Mouse (Mus musculus) heart, embryonic 15.5 days (tissue): Measurements from ENCODE around the gene Oasl1. TPM values are rescaled to one million over a fixed set of nuclear protein-coding genes. Genes with fewer than 3 reads are reported as not detected.

ENCODE experiments used
- ATAC-seq: fragments of 200-750 bp; cut with Nextera tagmentation; replicated peaks from 2 replicates; pipeline ENCODE4 v1.8.0; 2017; ENCODE audit warnings: low read depth, moderate TSS enrichment; ENCODE audit not compliant: insufficient number of reproducible peaks, insufficient read depth, low FRiP score
- H3K27ac ChIP-seq: fragments of 300-500 bp; sonication (generic); 2 replicates; pipeline ENCODE4 v1.5.1; 2015; ENCODE audit warnings: mild to moderate bottlenecking, inconsistent platforms
- H3K27me3 ChIP-seq: fragments of 300-500 bp; sonication (generic); 2 replicates; pipeline ENCODE4 v1.6.1; 2015; ENCODE audit warnings: inconsistent platforms
- H3K36me3 ChIP-seq: fragments of 300-500 bp; sonication (generic); 2 replicates; pipeline ENCODE4 v1.6.1; 2015; ENCODE audit warnings: mild to moderate bottlenecking, inconsistent platforms
- H3K4me1 ChIP-seq: fragments of 300-500 bp; sonication (generic); replicated peaks from 2 replicates; pipeline ENCODE4 v1.6.1; 2015; ENCODE audit warnings: inconsistent platforms
- H3K4me2 ChIP-seq: fragments of 300-500 bp; sonication (generic); 2 replicates; pipeline ENCODE4 v1.6.1; 2015; ENCODE audit warnings: inconsistent platforms, mild to moderate bottlenecking, moderate library complexity
- H3K4me3 ChIP-seq: fragments of 300-500 bp; sonication (generic); 2 replicates; pipeline ENCODE4 v1.5.1; 2015; ENCODE audit warnings: mild to moderate bottlenecking, inconsistent platforms
- H3K9ac ChIP-seq: fragments of 300-500 bp; sonication (generic); 2 replicates; pipeline ENCODE4 v1.6.1; 2015; ENCODE audit warnings: mild to moderate bottlenecking, inconsistent platforms
- H3K9me3 ChIP-seq: fragments of 300-500 bp; sonication (generic); replicated peaks from 2 replicates; pipeline ENCODE4 v1.6.1; 2016; ENCODE audit warnings: inconsistent platforms
- WGBS: fragments of 180-500 bp; shearing (Covaris S2); methylation state at CpG from one replicate; pipeline ENCODE4 v1.1.7; 2015; ENCODE audit warnings: mixed read lengths; 5-methylcytosine and 5-hydroxymethylcytosine counted together
- polyA plus RNA-seq: library from polyadenylated mRNA; unstranded; fragments of >200 nt; fragmentation: Nextera tagmentation; extraction: Ambion mirVana; gene quantifications from 2 replicates; pipeline ENCODE4 v1.2.1, GENCODE M21; 2015

The Oasl1 gene
- polyA plus RNA-seq, 1 experiment from 2014 or later, result 0.63 TPM

DNA sequence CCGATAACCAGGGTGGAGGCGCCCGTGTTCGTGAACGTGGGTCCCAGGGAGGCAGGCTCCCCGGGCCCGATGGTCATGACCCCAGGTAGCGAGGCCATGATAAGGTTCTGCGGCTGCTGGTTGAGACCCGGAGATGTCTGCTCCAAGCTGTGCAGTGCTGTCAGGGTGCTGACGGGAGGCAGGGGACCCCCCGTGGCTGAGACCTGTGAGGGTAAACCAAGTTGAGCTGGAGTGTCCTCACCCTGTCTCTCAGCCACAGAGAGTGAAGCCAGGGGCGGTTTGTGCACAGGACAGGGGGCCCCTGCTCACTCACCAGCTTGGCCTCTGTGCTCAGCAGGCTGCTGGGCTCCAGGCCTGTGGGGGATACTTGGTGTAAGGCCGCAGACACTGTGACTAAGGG is 30.3 kb downstream of the Oasl1 start:
- no peaks in the 10 kb centered on the region for H3K27me3 ChIP-seq
- H3K4me2 ChIP-seq, result no peak overlapping the region
- no peaks in the 10 kb centered on the region for H3K9me3 ChIP-seq
- peaks cover 3% of the 10 kb centered on the region; the same call in 1 of the 2 replicates for H3K36me3 ChIP-seq
- ATAC-seq, result no peak
- H3K9ac ChIP-seq, result no peak overlapping the region
- WGBS, result 70% methylated on average over 14 of the region's 14 CpGs
- H3K4me1 ChIP-seq, result peaks cover 11% of the 10 kb centered on the region
- H3K4me3 ChIP-seq, result no peak overlapping the region
- H3K27ac ChIP-seq, result no peak overlapping the region

DNA sequence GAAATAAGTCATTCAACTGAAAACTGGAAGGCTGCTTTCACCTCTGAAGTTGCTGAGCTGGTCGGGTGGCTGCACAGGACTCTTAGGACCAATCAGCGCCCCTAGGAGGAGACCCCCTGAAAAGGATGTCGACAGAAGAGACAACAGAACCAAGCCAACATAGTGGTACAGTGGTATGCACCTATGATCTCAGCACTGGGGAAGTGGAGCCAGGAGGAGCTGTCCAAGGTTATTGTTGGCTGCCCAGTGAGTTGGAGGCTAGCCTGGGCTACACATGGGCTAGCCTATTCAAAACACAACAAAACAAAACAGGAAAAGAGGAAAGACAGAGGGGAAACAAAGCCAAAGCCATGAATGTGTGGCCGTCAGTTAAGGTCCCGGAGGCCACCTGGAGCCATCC is 35.0 kb downstream of the Oasl1 start:
- Histone ChIP-seq H3K4me3 (no peak overlapping the region), H3K9me3 (no peaks in the 10 kb centered on the region), H3K27me3 (no peaks in the 10 kb centered on the region), H3K27ac (no peak overlapping the region), H3K9ac (no peak overlapping the region), H3K36me3 (no peaks in the 10 kb centered on the region), H3K4me2 (no peak overlapping the region), H3K4me1 (no peaks in the 10 kb centered on the region)
- no peak for ATAC-seq
- 75% methylated on average over 5 of the region's 5 CpGs for WGBS

DNA sequence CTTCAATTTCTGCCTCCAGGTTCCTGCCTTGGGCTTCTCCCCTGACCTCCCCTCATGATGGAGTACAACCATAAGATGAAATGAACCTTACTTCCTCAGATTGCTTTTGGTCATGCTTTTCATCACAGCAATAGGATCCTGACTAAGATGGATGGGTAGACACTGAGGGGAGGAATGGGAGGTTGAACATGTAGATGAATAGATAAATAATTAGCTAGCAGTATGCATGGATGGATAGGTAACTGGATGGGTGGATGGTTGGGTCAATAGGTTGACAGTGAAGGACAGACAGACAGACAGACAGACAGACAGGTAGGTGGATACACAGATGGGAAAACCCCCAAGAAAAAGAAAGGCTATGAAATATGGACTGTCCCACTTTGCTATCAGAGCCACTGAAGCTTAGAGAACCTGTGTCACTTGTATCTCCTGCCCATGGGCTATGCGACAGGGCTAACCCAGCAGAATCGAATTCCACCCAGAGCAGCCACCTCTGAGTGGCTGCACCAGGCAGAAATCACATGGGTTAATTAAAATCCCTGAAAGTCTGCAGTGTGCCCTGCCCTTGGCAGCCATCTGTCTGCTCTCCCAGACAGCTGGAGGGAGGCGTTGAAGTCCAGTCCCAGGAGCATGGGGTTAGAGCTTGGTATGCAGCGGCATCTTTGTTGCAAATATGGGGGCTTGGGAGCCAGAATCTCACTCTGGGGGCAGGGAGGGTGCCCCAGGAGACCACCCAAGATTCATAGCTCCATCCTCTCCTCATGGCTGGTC is 38.7 kb downstream of the Oasl1 start:
- H3K9ac ChIP-seq, result no peak overlapping the region
- H3K27me3 ChIP-seq, result 0 out of 2 replicates have a peak, but pooled peaks cover 4% of the 10 kb centered on the region
- H3K27ac ChIP-seq, result no peak overlapping the region
- no peak; the same call in 1 of the 2 replicates for ATAC-seq
- H3K4me1 ChIP-seq, result peaks cover 16% of the 10 kb centered on the region
- no peak overlapping the region for H3K4me3 ChIP-seq
- no peaks in the 10 kb centered on the region for H3K36me3 ChIP-seq
- H3K9me3 ChIP-seq, result no peaks in the 10 kb centered on the region
- H3K4me2 ChIP-seq, result no peak overlapping the region
- 40% methylated on average over 4 of the region's 4 CpGs for WGBS

DNA sequence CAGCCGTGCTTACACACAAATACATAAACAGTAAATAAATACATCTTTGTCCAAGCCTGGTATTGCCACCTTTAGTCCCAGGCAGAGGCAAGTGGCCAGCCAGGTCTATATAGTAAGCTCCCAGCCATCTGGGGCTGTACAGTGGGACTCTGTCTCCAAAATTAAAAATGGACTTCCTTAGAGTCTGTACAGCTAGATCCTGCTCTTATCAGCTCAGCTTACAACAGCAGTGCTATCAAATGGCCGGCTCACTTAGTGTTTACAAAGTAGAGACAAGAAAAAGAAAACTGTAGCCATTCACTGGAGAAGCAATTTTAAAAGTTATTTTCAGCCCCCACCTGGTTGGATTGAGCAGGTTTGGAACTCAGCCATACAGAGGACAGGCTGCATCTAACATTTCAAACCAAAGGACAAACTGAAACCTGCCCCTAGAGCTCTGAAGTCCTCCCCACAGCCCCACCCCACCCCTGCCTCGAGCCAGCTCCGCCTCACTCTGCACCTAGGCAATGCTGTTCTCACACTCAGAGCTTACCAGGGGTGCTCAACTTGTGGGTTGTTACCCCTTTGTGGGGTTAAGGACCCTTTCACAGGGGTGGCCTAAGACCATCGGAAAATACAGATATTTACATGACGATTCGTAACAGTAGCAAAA is 41.4 kb downstream of the Oasl1 start:
- peak overlapping the region; percentile 24 for H3K27ac ChIP-seq
- no peaks in the 10 kb centered on the region for H3K9me3 ChIP-seq
- no peaks in the 10 kb centered on the region for H3K36me3 ChIP-seq
- H3K4me2 ChIP-seq, result peak overlapping the region; percentile 14; the same call in 1 of the 2 replicates
- peaks cover 21% of the 10 kb centered on the region for H3K4me1 ChIP-seq
- peaks cover 29% of the 10 kb centered on the region for H3K27me3 ChIP-seq
- no peak overlapping the region for H3K4me3 ChIP-seq
- H3K9ac ChIP-seq, result 0 out of 2 replicates have a peak overlapping the region, but pooled peaks have one; percentile 29
- no peak for ATAC-seq
- WGBS, result 47% methylated on average over 7 of the region's 7 CpGs

DNA sequence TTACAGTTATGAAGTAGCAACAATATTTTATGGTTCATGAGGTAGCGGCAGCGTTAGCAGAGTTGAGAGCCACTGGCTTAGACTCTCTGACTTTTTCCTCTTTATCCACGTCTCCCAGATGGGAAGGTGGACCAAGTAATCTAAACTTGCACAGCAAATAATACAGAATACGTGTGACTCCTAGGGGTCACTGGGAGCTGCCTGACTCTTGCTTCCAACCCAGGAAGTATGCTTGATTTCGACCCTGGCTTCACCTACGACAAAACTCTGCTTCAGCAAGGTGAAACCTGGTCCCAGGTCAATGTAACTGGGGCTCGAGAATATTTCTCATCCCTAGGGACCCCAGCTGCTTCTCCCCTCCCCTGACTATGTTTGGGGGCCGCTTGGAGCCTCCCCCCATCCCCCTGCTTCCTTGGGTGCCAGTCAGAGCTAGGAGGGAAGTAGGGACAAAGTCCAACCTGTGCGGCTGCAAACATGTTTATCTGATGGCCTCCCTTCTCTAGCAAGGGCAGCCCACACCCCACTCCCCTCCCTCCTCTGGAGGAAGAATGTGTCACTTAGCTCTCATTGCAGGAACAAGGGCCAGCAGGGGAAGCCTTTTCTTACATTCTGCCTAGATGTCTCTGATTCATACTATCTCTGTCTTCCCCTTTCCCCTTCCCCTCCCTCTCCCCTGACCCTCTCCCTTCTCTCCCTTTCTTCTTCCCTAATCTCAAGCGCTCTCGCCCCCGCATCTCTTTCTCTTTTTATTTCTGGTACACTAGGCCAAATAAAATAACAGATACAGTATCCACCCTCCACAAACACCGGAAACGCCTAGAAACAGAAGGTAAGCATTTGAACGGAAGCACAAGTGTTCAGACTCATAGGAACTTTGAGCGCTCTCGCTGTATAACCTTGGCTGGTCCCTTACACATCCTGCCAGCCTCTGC is 42.2 kb downstream of the Oasl1 start:
- H3K9ac ChIP-seq, result no peak overlapping the region
- no peaks in the 10 kb centered on the region for H3K9me3 ChIP-seq
- H3K4me1 ChIP-seq, result peaks cover 21% of the 10 kb centered on the region
- peaks cover 37% of the 10 kb centered on the region for H3K27me3 ChIP-seq
- 0 out of 2 replicates have a peak overlapping the region, but pooled peaks have one; percentile 14 for H3K4me2 ChIP-seq
- no peaks in the 10 kb centered on the region for H3K36me3 ChIP-seq
- no peak for ATAC-seq
- peak overlapping the region; percentile 24; the same call in 1 of the 2 replicates for H3K27ac ChIP-seq
- 47% methylated on average over 17 of the region's 17 CpGs for WGBS
- H3K4me3 ChIP-seq, result no peak overlapping the region

DNA sequence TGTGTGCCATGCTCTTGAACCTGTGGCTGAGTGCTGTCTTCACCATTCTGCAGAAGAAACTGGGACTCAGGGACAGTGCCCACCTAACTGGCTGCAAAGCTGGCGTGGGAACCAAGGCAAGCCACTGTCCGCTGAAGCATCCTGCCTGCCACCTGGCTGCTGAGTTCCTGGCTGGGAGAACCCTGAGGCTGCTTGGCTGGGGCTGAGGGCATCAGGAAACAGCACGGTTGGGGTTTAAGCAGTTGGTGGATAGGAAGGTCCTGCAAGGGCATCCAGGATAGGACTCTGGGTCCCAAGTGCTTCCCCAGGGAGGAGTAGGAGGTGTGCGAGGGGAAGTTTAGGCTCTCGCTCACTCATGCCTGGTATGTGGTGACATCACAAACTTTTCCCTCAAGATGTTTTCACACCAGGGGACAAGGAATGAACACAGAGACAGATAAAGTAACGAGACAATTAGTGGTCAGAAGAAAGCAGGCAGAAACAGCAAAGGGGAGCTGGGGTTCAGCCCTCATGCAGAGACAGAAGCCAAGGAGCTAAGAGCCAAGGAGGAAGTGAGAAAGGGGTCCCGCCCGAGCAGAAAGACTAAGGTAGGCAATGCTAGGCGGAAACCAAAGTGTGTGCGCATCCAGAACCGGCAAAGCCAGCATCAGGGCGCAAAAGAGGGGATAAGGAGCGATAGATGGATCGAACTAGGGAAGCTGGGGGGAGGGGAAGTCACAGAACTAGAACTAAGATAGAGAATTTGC is 44.7 kb downstream of the Oasl1 start:
- H3K27me3 ChIP-seq, result peaks cover 38% of the 10 kb centered on the region
- no peak for ATAC-seq
- H3K36me3 ChIP-seq, result no peaks in the 10 kb centered on the region
- H3K4me3 ChIP-seq, result no peak overlapping the region
- no peaks in the 10 kb centered on the region for H3K9me3 ChIP-seq
- no peak overlapping the region for H3K9ac ChIP-seq
- no peak overlapping the region for H3K4me2 ChIP-seq
- H3K4me1 ChIP-seq, result peaks cover 21% of the 10 kb centered on the region
- H3K27ac ChIP-seq, result no peak overlapping the region
- WGBS, result 32% methylated on average over 14 of the region's 14 CpGs

DNA sequence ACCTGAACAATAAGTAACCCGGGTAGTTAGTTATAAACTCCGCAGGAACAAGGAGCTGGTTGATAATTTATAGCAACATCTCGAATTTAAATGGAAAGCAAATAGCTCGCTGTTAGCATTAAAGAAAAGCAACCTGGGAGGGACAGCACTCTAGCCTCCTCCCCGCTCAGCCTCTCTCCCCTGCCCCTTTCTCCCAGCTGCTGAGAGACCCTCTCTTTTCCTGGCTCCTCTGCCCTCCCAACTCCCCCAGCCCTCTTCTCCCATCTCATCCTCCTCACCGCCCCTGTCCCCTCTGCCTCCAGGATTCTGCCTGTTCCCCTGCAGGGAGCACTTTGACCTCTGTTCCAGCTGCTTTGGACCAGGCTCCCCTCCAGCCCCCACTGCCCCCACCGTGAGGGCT is 45.6 kb downstream of the Oasl1 start:
- Histone ChIP-seq H3K4me2 (no peak overlapping the region), H3K27ac (no peak overlapping the region), H3K9me3 (no peaks in the 10 kb centered on the region), H3K9ac (no peak overlapping the region), H3K4me1 (peaks cover 21% of the 10 kb centered on the region), H3K27me3 (peaks cover 38% of the 10 kb centered on the region), H3K36me3 (no peaks in the 10 kb centered on the region), H3K4me3 (no peak overlapping the region)
- WGBS, result 35% methylated on average over 7 of the region's 7 CpGs
- no peak for ATAC-seq

DNA sequence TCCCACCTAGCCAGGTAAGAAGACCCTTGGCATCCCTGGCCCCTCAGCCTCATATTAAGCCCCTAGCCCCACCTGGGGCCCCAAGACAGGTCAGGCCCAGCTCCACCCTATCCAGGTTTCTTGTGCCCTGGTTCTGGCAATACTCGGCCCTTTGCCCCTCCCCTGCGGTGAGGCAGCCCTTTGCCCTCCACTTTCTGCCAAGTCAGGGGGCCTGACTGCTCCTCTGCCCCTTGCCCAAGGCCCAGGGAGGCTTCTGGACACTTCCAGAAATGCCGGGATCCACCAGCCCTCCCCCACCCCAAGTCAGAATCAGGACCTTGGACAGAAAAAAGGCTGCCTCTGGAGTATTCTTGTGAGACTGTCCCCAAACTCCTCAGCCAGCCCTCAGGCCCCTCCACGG is 46.0 kb downstream of the Oasl1 start:
- whole genome bisulfite sequencing, result 14% methylated on average over 4 of the region's 4 CpGs
- no peaks in the 10 kb centered on the region for H3K36me3 ChIP-seq
- no peak for ATAC-seq

DNA sequence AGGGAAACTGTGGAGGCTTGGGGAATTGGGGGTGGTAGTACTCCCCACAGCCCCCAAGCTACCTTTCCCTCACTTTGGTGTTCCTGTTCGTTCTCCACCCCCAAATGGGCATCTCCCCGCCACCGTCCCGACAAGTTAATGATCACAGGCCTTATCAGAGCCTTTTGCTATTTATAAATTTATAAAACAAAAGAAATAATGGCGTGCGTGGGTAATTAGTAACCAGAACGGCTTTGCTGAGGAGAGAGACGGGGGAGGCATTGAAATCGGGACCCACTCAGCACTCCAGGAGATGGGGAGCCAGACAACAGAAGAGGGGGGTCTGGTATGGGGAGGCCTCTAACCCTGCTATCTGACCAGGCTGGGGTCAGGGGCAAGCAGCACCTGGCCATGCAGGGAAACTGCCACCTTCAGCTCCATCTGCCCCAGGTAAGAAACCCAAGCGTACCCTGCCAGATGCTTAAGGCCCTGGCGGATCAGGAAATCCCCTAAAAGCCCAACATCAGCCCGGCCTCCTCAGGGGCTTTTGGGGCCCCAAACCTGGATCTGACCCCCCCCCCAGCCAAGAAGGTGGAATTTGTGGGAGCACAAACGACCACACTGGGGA is 46.7 kb downstream of the Oasl1 start:
- H3K4me3 ChIP-seq, result no peak overlapping the region
- H3K36me3 ChIP-seq, result no peaks in the 10 kb centered on the region
- H3K4me2 ChIP-seq, result no peak overlapping the region
- no peak overlapping the region for H3K27ac ChIP-seq
- no peaks in the 10 kb centered on the region for H3K9me3 ChIP-seq
- peaks cover 38% of the 10 kb centered on the region for H3K27me3 ChIP-seq
- 61% methylated on average over 13 of the region's 13 CpGs for WGBS
- ATAC-seq, result no peak
- peaks cover 13% of the 10 kb centered on the region for H3K4me1 ChIP-seq
- H3K9ac ChIP-seq, result no peak overlapping the region

More for the DNA sequence above, 46.0 kb downstream of the Oasl1 start:
- Histone ChIP-seq H3K4me1 (peaks cover 20% of the 10 kb centered on the region), H3K27ac (no peak overlapping the region), H3K9me3 (no peaks in the 10 kb centered on the region), H3K4me2 (no peak overlapping the region), H3K4me3 (no peak overlapping the region), H3K27me3 (peaks cover 38% of the 10 kb centered on the region), H3K9ac (no peak overlapping the region)

DNA sequence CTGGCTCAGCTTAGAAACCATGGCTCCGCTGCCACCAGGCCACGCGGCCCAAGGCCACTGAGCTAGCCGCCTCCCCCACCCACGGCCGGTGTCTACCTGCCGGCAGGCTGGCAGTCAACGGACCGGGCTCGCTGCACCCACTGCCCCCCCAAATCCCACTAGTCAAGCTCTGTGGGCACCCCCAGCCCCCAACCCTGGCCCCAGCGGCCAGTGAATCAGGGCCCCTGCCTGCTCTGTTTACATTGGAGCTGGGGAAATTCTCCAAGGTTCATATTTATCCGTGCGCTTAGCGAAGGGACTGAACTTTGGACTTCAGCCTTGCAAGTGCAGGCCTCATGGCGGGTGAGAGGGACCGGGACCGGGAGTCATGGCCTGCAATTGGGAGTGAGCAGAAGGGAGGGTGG is 47.8 kb downstream of the Oasl1 start, which contains the start of gene Hnf1a:
Gene Hnf1a (minus strand): TSS at position 271 of the 404 bp plus-strand sequence.
- Histone ChIP-seq H3K27me3 (peaks cover 37% of the 10 kb centered on the region), H3K36me3 (no peaks in the 10 kb centered on the region), H3K4me1 (peaks cover 5% of the 10 kb centered on the region), H3K27ac (no peak within 1 kb of the TSS), H3K9me3 (no peaks in the 10 kb centered on the region), H3K4me3 (no peak within 1 kb of the TSS), H3K9ac (no peak within 1 kb of the TSS), H3K4me2 (no peak within 1 kb of the TSS)
- WGBS, result 76% methylated on average over 17 of the region's 17 CpGs
- ATAC-seq, result no peak
